Mouse (Mus musculus): Measurements from ENCODE around the gene BC147527.
"Not testable (repeated sequence)": the region's sequence is repeated elsewhere in the genome, so short reads cannot be mapped to it uniquely, and the experiment has no call there.

The BC147527 gene

DNA sequence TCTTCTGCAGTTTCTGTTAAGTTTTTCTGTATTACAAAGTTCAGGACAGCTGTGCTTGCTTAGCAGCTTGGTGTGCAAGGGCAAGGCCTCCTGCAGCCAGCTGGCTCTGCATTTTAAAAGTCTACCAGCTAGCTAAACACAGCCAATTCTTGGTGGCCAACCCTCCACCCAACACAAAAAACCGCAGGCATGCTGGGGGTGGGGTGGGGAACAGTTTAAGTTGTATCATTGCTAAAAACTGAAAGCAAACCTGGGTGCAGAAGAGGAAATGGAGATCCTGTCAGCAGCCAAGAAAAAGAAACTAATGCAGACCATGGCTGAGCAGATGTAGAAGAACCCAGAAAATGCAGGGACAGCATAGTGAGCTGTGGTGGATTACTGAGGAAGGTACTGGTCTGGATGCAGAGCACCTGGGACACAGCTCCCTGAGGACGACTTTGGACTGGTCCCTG is at the start of gene BC147527:
TSS of gene BC147527 (plus strand) at position 402 of the 452 bp plus-strand sequence.
- DNase-seq (ENCODE audit: low spot score): no peak

DNA sequence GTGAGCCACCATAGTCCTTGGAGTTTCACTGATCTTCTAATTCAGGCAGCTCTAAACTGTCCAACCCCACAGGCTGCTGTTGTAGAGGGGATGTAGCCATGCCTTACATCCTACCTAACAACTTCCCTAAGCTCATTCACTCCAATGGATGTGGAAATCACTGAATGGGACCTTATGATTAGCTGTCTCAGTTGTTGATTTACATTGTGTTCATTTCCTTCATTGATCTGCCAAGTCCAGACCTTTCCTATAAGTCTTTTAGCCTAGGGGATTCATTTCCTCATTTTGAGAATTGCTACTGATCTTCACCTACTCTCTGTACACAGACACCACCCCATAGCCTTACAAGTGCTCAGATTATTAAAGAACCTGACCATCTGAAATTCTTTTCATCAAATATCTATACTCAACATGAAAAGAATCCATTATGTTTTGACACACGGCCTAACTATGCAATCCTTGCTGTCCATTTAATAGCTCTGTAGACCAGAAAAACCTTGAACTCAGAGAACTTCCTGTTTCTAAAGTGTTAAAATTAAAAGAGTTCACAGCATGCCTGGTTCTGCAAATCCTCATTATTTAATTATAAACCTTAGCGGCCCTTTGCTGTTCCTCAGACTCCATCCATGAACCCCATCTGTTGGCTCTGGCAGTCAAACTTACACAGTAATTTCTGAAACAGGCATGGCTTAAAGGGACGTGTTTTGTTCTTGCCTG is 48.8 kb upstream of the BC147527 start:
- not testable (repeated sequence) for DNase-seq (ENCODE audit: low spot score)

DNA sequence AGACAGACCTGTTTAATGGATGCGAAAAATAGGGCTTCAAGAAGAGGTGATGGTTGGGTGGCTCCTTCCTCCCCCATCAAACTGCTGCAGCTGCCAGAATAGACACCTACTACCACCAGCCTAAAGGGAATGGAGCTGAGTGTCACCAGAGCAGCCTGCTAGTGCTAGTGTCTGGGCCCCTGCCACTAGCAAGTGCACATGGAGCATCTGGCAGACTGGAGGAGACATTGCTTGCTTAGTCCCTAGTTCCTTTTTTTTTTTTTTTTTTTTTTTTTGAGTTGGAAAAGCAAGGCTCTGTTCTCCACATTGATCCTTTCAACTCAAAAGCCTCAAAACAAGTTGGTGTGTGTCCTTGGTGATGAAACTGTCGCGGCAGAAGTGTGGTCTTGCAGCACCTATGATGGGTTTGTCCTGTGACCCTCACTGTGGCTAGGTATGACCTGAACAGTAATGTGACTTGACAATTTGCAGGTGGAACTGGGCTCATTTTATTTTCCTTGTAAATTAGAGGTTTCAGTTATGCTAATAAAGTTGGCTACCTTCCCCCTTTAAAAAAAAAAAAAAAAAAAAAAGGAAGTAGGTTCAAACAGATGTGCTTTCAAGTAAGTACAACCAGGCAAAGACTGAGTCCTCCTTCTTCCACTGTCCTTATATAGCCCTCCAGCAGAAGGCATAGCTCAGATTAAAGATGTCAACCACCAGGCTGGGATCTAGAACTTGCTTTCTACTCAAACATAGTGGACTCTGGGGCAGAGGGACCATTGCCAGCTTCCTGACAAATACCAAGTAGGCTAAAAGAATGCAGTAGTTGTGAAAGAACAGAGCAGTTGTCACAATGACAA is 41.2 kb upstream of the BC147527 start:
- not testable (repeated sequence) for DNase-seq (ENCODE audit: low spot score)

DNA sequence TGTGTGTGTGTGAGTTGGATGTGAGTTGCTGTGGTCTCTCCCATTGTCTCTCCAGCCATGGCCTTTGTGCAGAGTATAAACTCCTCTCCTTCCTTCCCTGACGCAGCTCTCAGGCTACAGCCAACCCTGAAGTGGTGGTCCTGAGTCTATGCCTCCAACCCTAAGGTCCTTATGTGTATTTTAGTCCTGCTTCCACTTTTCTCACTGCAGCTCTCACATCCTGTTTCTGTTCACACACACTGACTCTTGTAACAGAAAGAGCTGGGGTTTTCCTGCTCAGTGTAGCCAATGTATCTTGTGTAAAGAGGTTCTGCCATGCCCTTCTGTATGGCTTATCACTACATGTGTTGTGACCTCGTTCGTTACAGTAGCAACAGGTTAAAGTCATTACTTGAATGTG is 40.5 kb upstream of the BC147527 start:
- not testable (repeated sequence) for DNase-seq (ENCODE audit: low spot score)

DNA sequence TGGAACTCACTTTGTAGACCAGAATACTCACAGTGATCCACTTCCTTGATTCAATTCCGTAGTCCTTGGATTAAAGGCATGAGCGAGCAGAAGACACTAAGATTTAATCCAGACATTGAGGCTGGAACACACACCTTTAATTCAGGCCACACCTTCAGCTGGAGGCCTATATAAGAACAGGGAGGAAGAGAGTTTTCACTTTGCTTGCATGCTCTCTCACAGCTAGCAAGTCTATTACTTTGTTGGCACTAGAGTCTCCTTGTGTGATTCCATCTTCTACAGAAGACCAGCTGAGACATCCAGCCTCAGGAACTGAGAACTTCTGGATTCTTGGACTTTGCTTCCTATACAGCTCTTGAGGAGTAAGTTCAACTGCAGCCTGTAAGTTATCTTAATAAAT is 37.3 kb upstream of the BC147527 start, which contains the start of gene AF067061:
TSS of gene AF067061 (plus strand) at position 245 of the 400 bp plus-strand sequence.
- not testable (repeated sequence) for DNase-seq (ENCODE audit: low spot score)

DNA sequence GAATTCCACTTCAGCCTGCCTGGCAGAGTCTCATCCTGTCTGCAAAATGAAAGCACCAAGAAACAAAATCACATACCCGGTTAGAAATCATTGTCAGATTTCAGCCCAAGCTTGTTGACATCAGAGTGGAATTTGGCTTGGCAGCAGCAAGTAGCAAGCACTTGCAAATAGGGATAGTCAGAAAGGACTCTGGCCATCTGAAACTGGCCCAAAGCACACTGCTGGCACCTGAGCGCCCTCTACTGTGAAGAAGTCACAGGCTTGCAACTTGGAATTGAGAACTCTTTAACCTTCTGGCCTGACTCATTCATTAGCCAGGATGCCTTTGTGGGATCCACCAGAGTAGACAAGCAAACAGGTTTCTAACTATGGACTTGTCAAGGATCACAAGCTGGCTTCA is 22.4 kb upstream of the BC147527 start:
- not testable (repeated sequence) for DNase-seq (ENCODE audit: low spot score)

DNA sequence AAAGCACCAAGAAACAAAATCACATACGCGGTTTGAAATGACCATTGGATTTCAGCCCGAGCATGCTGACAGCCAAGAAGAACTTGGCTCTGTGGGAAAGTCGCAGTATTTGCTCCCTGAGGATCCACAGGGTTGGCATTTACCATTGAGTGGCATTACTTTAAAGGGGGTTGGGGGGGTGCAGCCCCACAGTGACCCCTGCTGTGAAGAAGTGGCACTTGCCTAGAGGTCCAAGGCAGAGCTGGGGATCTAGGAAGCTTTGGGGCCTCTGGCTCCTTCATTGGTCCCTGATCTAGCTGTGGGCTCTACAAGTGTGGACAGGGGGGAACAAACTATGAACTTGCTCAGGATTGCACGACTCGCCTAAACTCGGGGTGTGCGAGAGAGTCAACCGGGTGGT is 21.4 kb upstream of the BC147527 start:
- DNase-seq (ENCODE audit: low spot score): no peak

DNA sequence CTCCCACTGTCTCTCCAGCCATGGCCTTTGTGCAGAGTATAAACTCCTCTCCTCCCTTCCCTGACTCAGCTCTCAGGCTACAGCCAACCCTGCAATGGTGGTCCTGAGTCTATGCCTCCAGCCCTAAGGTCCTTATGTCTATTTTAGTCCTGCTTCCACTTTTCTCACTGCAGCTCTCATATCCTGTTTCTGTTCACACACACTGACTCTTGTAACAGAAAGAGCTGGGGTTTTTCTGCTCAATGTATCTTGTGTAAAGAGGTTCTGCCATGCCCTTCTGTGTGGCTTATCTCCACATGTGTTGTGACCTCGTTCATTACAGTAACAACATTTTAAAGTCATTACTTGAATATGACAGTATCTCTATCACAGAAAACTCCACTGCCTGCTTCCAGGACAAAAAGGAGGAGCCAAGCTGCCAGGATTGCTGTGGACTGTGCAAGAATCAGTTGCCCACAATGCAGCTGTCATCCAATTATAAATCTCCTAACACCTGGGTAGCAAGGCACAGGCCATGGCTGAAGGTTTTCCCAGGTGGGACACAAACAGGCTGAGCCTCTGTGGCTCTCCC is 783 bp upstream of the BC147527 start:
- DNase-seq (ENCODE audit: low spot score): no peak

DNA sequence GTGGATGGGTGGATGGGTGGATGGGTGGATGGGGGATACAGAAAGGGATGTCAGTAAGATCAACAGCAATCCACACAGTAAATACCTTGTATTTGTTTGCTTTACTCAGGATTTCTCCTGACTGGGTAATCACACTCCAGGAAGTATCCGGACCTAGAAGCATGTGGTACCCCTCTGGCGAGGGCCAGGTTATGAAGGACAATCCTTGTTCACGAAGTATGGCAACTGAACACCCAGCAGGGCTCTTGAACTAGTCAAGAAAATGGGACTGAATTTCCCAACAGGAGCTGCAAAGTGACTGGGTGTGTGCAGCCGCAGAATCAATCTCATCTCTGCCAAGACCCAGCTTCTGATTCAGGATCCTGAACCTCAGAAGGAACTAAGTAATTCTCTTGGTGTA is 661 bp downstream of the BC147527 start:
- DNase-seq (ENCODE audit: low spot score): no peak

DNA sequence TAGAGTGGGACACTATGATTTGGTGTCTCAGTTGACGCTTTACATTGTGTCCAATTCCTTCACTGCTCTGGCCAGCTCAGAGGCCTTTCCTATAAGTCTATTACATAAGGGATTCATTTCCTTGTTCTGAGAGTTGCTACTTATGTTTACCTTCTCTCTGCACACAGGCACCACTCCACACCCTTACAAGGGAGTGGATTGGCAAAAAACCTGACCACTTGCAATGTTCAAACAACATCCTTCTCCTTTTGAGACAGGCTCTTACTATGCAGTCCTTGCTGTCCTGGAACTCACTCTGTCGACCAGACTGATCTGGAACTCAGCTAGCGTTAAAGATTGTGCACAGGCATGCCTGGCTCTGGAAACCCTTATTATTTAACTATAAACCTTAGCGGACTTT is 10.6 kb downstream of the BC147527 start:
- no peak for DNase-seq (ENCODE audit: low spot score)

DNA sequence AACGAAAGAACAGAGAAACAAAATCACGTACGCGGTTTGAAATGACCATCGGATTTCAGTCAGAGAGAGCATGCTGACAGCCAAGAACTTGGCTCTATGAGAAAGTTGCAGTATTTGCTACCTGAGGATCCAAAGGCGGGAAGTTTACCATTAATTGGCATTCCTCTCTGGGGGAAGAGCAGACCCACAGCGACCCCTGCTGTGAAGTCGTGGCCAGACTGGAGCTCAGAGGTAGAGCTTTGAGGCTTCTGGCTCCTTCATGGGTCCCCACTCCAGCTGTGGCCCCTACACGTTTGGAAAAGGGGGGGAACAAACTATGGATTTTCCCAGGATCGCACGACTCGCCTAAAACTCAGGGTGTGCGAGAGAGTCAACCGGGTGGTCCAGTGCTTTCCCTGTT is 13.4 kb downstream of the BC147527 start:
- no peak for DNase-seq (ENCODE audit: low spot score)

DNA sequence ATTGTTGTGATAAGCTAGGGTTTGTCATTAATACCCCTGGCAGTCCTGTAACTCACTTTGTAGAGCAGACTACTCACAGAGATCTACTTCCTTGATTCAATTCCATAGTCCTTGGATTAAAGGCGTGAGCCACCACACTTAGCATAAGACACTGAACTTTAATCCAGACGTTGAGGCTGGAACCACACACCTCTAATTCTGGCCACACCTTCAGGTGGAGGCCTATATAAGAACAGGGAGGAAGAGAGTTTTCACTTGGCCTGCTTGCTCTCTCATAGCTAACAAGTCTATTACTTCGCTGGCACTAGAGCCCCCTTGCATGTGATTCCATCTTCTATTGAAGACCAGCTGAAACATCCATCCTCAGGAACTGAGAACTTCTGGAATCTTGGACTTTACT is 16.4 kb downstream of the BC147527 start, which contains the start of gene Tcstv3:
TSS of gene Tcstv3 (plus strand) at position 301 of the 400 bp plus-strand sequence.
- DNase-seq (ENCODE audit: low spot score): not testable (repeated sequence)

DNA sequence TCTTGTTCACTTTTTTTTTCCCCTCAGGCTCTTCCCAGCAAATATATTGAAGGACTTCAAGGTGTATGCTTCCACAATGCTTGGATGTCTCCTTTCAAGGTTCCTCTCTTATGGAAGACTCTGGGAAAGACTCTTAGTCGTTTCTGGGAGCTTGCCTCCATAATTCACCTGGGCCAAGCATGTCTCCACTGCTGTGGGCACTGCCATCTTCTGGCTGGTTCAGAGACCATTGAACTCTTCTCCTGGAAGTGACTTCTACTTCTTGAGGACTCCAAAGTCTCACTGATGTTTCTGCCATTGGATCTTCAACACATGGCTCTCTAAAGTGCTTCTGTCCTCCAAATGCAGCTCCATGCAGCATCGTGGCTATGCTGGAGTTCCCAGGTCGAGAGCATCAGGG is 20.0 kb downstream of the BC147527 start:
- DNase-seq (ENCODE audit: low spot score): no peak

DNA sequence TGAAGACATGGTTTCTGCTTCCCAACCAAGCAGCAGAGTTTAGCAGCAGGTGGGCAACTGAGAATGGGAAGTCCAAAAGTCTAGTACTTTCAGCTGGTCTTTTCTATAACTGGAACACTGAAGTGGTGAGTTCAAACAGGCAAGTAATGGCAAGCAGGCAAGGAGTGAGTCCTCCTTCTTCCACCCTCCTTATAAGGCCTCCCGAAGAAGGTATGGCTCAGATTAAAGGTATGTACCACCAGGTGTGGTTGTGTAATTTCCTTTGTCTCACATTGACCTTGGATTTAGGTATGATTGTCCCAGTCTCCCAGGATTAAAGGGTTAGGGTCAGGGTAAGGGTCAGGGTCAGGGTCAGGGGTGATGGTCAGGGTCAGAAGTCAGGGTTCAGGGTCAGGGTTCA is 20.5 kb downstream of the BC147527 start:
- DNase-seq (ENCODE audit: low spot score): no peak
